Mouse (Mus musculus) layer of hippocampus, postnatal 10 days (tissue): ENCODE measurements around the gene Rara. TPM values are rescaled to one million over a fixed set of nuclear protein-coding genes. Genes with fewer than 3 reads are reported as not detected.
A peak's percentile ranks its signal among the peaks of the same experiment; 100 is the strongest.
"Not testable (repeated sequence)": the region's sequence is repeated elsewhere in the genome, so short reads cannot be mapped to it uniquely, and the experiment has no call there.

Experiments used
- DNase-seq, 2 experiments: peaks; one replicate each; pipeline ENCODE4 v3.0.0; 2021; ENCODE audit warnings: low spot score in 2 of 2
- total RNA-seq, 2 experiments: library from RNA; stranded (reverse); gene quantifications; 2 replicates each; pipeline ENCODE4 v1.2.3; 2021

Rara gene
- total RNA-seq, 2 experiments from 2014 or later, result 21.7 to 24.0 TPM

GRCm38 (mm10) chr11:98985542-98985941 is 57.9 kb downstream of the Rara start:
- DNase-seq, result no peak

GRCm38 (mm10) chr11:98988260-98988659 is 60.6 kb downstream of the Rara start:
- not testable (repeated sequence) for DNase-seq

- DNase-seq, result no peak
Measured at GRCm38 (mm10) chr11:98990866-98991265, 63.2 kb downstream of the Rara start.

- DNase-seq, result no peak
Measured at GRCm38 (mm10) chr11:98995987-98996386, 68.4 kb downstream of the Rara start.

GRCm38 (mm10) chr11:98997659-98998058 is 70.0 kb downstream of the Rara start:
- no peak for DNase-seq

- DNase-seq, result no peak
Measured at GRCm38 (mm10) chr11:98998776-98999175, 71.2 kb downstream of the Rara start.

GRCm38 (mm10) chr11:98999243-98999642 is 71.6 kb downstream of the Rara start:
- DNase-seq, result no peak

- DNase-seq, result no peak
Measured at GRCm38 (mm10) chr11:99006788-99007187, 79.2 kb downstream of the Rara start.

GRCm38 (mm10) chr11:99010124-99010523 is 82.5 kb downstream of the Rara start:
- no peak for DNase-seq

GRCm38 (mm10) chr11:99010706-99011105 is 83.1 kb downstream of the Rara start:
- no peak for DNase-seq

GRCm38 (mm10) chr11:99013856-99014255 is 86.2 kb downstream of the Rara start:
- DNase-seq, result no peak

GRCm38 (mm10) chr11:99019844-99020243 is 92.2 kb downstream of the Rara start:
- DNase-seq, result no peak

GRCm38 (mm10) chr11:99022384-99022933 is 94.8 kb downstream of the Rara start:
- no peak for DNase-seq

- no peak for DNase-seq
Measured at GRCm38 (mm10) chr11:99023094-99023493, 95.5 kb downstream of the Rara start.

GRCm38 (mm10) chr11:99023500-99024467 is 96.2 kb downstream of the Rara start, which contains the start of gene Top2a:
TSS of gene Top2a (minus strand) at chr11:99024189.
- DNase-seq, result peak; percentile 98 to 99

Other genes starting within 250 kb of the Rara start
- gene Psmd3, start 245.3 kb upstream of the Rara start, total RNA-seq, result 100 to 1,000 TPM; 127 to 130 TPM
- gene Csf3, start 226.6 kb upstream of the Rara start, total RNA-seq, result not detected
- 100 to 1,000 TPM in 1 of 2 experiments, 10 to 100 TPM in 1; 93.8 to 103 TPM for gene Med24, start 198.4 kb upstream of the Rara start, total RNA-seq
- 1,000 to 10,000 TPM; 1,331 to 1,411 TPM for gene Thra, start 187.2 kb upstream of the Rara start, total RNA-seq
- 10 to 100 TPM; 39.1 to 41.5 TPM for gene Nr1d1, start 152.5 kb upstream of the Rara start, total RNA-seq
- gene Msl1, start 132.3 kb upstream of the Rara start, total RNA-seq, result 100 to 1,000 TPM; 147 to 157 TPM
- gene Casc3, start 122.9 kb upstream of the Rara start, total RNA-seq, result 10 to 100 TPM; 65.8 to 66.3 TPM
- gene Rapgefl1, start 91.0 kb upstream of the Rara start, total RNA-seq, result 100 to 1,000 TPM; 148 to 154 TPM
- gene Wipf2, start 64.2 kb upstream of the Rara start, total RNA-seq, result 10 to 100 TPM; 29.7 to 30.9 TPM
- 1 to 10 TPM; 1.1 to 2.2 TPM for gene Cdc6, start 20.0 kb upstream of the Rara start, total RNA-seq
- gene Gjd3, start 55.2 kb downstream of the Rara start, total RNA-seq, result 1 to 10 TPM; 2.4 to 3.6 TPM
- 10 to 100 TPM; 16.6 to 19.1 TPM for gene Top2a, start 96.4 kb downstream of the Rara start, total RNA-seq
- gene Igfbp4, start 113.4 kb downstream of the Rara start, total RNA-seq, result 10 to 100 TPM; 95.0 to 96.7 TPM
- under 1 TPM; 0.09 to 0.11 TPM for gene Tns4, start 161.5 kb downstream of the Rara start, total RNA-seq
- not detected for gene Ccr7, start 227.3 kb downstream of the Rara start, total RNA-seq